Mouse (Mus musculus) heart, postnatal 36 days (tissue): ENCODE results near the gene Ppp1r12b. TPM values are rescaled to one million over a fixed set of nuclear protein-coding genes. Genes with fewer than 3 reads are reported as not detected.
A peak's percentile ranks its signal among the peaks of the same experiment; 100 is the strongest.

ENCODE experiments used
- DNase-seq, 2 experiments: peaks; one replicate each; pipeline ENCODE4 v3.0.0; 2021 to 2022
- intact Hi-C: fragments of 180-260 bp; cut with DNase I; formaldehyde crosslinking; loops from one replicate; pipeline ENCODE4 v1.15.1; 2025
- total RNA-seq, 2 experiments: library from RNA; stranded (reverse); gene quantifications; 2 replicates each; pipeline ENCODE4 v1.2.3; 2021

Ppp1r12b gene
- total RNA-seq, 2 experiments from 2014 or later, result 150 to 160 TPM

GRCm38 (mm10) chr1:134745648-134746047 lies 210.1 kb downstream of the Ppp1r12b start:
- intact Hi-C loops, result loop anchor here (1.0 to 5.0 kb wide), 2 partner anchors 84 to 107 kb away; no protein-coding TSS in a partner anchor

GRCm38 (mm10) chr1:134741946-134742661 lies 213.6 kb downstream of the Ppp1r12b start:
- DNase-seq, result no peak
- intact Hi-C loops, result no loop called here

More at GRCm38 (mm10) chr1:134745648-134746047, 210.1 kb downstream of the Ppp1r12b start:
- peak; percentile 36 to 55 for DNase-seq

- intact Hi-C loops, result no loop called here
- DNase-seq, result no peak
Observed at GRCm38 (mm10) chr1:134741433-134741832, 214.3 kb downstream of the Ppp1r12b start.

- intact Hi-C loops, result no loop called here
- no peak for DNase-seq
Observed at GRCm38 (mm10) chr1:134737463-134737862, 218.3 kb downstream of the Ppp1r12b start.

- no peak for DNase-seq
- intact Hi-C loops, result no loop called here
Observed at GRCm38 (mm10) chr1:134733659-134734058, 222.1 kb downstream of the Ppp1r12b start.

GRCm38 (mm10) chr1:134727256-134727655 lies 228.5 kb downstream of the Ppp1r12b start:
- intact Hi-C loops, result loop anchor here (5.0 to 10.0 kb wide), 2 partner anchors 105 to 228 kb away; partner anchors contain the start of gene Ppp1r12b

GRCm38 (mm10) chr1:134726480-134726879 lies 229.3 kb downstream of the Ppp1r12b start:
- intact Hi-C loops, result loop anchor here (5.0 to 10.0 kb wide), 2 partner anchors 106 to 228 kb away; partner anchors contain the start of gene Ppp1r12b
- DNase-seq, result no peak

More at GRCm38 (mm10) chr1:134727256-134727655, 228.5 kb downstream of the Ppp1r12b start:
- DNase-seq, result no peak

- peak; percentile 61 to 62 for DNase-seq
- intact Hi-C loops, result loop anchor here (5.0 to 10.0 kb wide), 2 partner anchors 107 to 230 kb away; partner anchors contain the start of gene Ppp1r12b
Observed at GRCm38 (mm10) chr1:134725276-134725675, 230.5 kb downstream of the Ppp1r12b start.

- no peak for DNase-seq
- intact Hi-C loops, result loop anchor here (5.0 to 10.0 kb wide), 2 partner anchors 129 to 232 kb away; partner anchors contain the start of gene Ppp1r12b
Observed at GRCm38 (mm10) chr1:134722891-134723290, 232.9 kb downstream of the Ppp1r12b start.

GRCm38 (mm10) chr1:134721486-134721885 lies 234.3 kb downstream of the Ppp1r12b start:
- no peak for DNase-seq
- intact Hi-C loops, result loop anchor here (5.0 to 10.0 kb wide), 2 partner anchors 131 to 233 kb away; partner anchors contain the start of gene Ppp1r12b

- no peak for DNase-seq
- intact Hi-C loops, result loop anchor here (5.0 to 10.0 kb wide), 2 partner anchors 132 to 235 kb away; partner anchors contain the start of gene Ppp1r12b
Observed at GRCm38 (mm10) chr1:134719718-134720304, 235.9 kb downstream of the Ppp1r12b start.

GRCm38 (mm10) chr1:134715092-134715491 lies 240.7 kb downstream of the Ppp1r12b start:
- no peak for DNase-seq
- intact Hi-C loops, result no loop called here

- no peak for DNase-seq
- intact Hi-C loops, result no loop called here
Observed at GRCm38 (mm10) chr1:134714166-134714565, 241.6 kb downstream of the Ppp1r12b start.

GRCm38 (mm10) chr1:134713421-134713969 lies 242.2 kb downstream of the Ppp1r12b start:
- intact Hi-C loops, result no loop called here

GRCm38 (mm10) chr1:134712781-134713299 lies 242.9 kb downstream of the Ppp1r12b start:
- DNase-seq, result no peak
- intact Hi-C loops, result no loop called here

More at GRCm38 (mm10) chr1:134713421-134713969, 242.2 kb downstream of the Ppp1r12b start:
- no peak for DNase-seq

- intact Hi-C loops, result no loop called here
- no peak for DNase-seq
Observed at GRCm38 (mm10) chr1:134711653-134712052, 244.1 kb downstream of the Ppp1r12b start.

- no peak for DNase-seq
- intact Hi-C loops, result no loop called here
Observed at GRCm38 (mm10) chr1:134711061-134711460, 244.7 kb downstream of the Ppp1r12b start.

- intact Hi-C loops, result loop anchor here (5.0 kb wide), 1 partner anchor 72 kb away; no protein-coding TSS in a partner anchor
- DNase-seq, result no peak
Observed at GRCm38 (mm10) chr1:134709411-134710306, 246.1 kb downstream of the Ppp1r12b start.

- intact Hi-C loops, result loop anchor here (5.0 kb wide), 1 partner anchor 72 kb away; no protein-coding TSS in a partner anchor
Observed at GRCm38 (mm10) chr1:134708801-134709385, 246.8 kb downstream of the Ppp1r12b start.

More at GRCm38 (mm10) chr1:134708801-134709385, 246.8 kb downstream of the Ppp1r12b start:
- DNase-seq, result no peak
